Mouse (Mus musculus) erythroblast, embryonic 14.5 days (primary cell): Measurements from ENCODE around the gene Nr0b2.

ENCODE experiments used
- GATA1 ChIP-seq: IDR thresholded peaks from 2 replicates; pipeline ENCODE4 v1.6.1; 2012; ENCODE audit warnings: low read length, inconsistent platforms, mixed read lengths
- TAL1 ChIP-seq: IDR thresholded peaks from 3 replicates; pipeline ENCODE4 v1.6.1; 2012; ENCODE audit warnings: low read length, inconsistent platforms, mixed read lengths

GRCm38 (mm10) chr4:133519369-133519665 lies 33.9 kb upstream of the Nr0b2 start:
- TF ChIP-seq GATA1: no peak
- TF ChIP-seq TAL1: no peak
